Mouse (Mus musculus) gastrocnemius, adult 8-10 months (tissue): ENCODE results near the gene Clta. TPM values are rescaled to one million over a fixed set of nuclear protein-coding genes. Genes with fewer than 3 reads are reported as not detected.

Experiments used
- DNase-seq, 2 experiments: peaks; one replicate each; pipeline ENCODE4 v3.0.0; 2022; ENCODE audit warnings: low spot score in 2 of 2
- total RNA-seq, 4 experiments: library from RNA; stranded (reverse); gene quantifications; 2 replicates each; pipeline ENCODE4 v1.2.4; 2022

The Clta gene
- total RNA-seq, 4 experiments from 2014 or later = 41.3 to 51.1 (median 46.3) TPM

DNA sequence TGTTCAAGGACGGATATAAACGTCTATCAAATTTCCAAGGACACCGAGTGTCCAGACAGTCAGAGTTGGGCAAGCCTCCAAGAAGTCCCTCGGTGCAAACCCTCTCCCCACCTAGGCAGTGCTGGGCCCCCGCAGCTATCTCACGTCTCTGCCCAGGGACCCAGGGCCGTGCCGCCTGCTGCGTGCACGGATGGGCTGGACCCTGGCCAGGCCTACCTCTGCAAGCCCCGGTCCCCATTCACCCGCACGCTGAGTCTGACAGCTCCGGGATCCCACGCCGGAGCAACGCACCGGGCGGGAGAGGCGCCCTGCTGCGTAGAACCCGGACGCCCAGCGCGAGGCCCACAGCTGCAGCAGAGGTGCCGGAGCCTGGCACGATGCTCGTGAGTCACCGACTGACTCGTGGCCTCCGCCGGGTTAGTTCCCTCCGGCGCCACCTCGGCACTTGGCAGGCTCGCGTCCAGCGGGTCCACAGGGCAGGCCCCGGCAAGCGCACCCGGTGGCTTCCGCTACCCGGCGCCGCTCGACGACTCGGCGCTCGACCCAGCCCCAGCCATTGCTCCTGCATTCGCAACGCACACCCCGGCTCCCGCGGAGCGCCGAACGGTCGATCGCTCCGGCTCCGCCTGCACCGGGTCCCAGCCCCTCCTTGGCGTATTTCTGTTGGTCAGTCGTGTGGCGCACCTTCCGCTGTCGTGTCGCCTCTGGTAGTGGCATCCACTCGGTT, 68.1 kb downstream of the Clta start:
- peak; percentile 84 to 89 for DNase-seq

DNA sequence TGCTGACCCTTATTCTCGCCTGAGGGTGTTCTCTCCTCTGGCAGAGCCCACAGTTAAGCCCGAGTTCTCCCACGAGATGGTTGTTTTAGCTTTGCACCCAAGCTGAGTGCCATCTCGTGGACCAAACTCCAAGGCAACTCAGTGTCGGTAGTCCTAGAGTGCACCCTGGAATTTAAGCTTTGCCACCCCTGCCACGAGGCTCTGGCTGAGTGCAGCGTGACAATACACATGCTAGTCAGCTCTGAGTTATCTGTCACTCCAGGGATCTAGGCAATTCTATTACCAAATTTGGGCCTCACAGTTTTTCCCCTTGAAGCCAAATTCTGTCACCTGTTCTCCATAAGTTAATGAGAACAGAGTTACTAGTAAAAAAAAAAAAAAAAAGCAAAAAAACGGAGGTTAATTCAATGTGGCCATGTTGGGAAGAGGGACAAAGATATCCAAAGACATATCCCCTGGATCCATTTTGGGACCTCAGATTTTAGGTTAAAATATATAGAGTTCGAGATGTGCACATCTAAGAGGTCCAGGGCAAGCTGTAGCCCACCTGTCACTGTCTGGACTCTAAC, 68.7 kb downstream of the Clta start:
- no peak for DNase-seq

DNA sequence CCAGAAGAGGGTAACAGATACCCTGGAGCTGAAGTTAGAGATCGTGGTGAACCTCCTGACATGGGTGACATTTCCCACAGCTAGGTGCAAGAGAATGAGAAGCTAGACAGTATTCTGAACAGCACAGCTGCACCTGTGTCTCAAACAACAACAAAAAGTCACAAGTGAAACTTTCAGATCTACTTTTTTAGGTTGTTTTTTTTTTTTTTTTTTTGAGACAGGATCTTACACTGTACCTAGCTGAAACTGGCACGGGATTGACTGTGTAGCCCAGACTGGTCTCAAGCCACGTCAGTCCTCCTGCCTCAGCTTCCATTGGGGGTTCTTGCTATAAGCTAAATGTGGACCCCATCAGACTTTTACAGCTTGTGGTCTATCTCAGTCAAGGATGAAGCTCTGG, 69.5 kb downstream of the Clta start:
- DNase-seq = no peak

DNA sequence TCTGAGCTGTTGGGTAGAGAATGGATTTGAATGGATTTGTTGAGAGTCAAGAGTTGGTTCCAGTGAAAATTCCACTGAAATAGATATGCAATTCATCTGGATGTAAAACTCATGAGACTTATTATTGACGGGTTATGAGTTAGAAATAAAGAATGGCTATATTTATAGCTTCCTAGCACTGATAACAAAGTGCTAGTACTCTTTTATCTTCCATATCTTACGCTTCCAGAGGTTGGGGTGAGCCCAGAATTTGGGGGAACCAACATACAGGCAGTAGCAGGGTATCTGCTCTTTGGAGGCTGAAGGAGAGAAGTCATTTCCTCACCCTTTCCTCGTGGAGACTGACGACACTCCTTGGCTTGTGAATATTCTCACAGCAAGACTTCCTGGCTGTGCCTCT, 70.2 kb downstream of the Clta start:
- DNase-seq = no peak

DNA sequence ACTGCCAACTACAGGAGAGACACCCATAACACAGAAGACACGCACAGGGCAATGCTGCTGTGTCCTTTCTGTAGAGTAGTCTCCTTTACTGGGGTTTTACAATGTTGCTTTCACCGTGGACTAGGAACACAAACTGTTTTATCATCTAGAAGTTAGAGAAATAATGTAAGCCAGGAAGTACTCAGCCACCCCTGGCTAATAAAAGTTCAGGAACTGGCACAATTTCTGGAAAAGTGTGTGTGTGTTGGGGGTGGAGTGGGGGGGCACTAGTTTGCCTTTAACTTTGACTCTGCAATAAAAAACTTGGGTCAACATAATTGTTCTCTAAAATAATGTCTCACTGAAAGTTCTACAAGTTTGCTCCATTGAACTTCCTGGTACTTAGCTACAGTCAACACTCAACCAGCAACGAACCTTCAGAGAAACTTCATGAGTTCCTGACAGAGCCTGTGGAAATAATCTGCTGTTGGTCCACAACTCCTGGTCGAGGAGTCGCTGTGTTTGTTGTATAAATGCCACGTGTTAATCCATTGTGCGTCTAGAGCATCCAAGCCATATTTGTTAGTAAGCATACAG, 74.2 kb downstream of the Clta start:
- DNase-seq = no peak

Other genes with a start within 250 kb of the Clta start
- gene Olfr159, start 233.4 kb upstream of the Clta start, total RNA-seq = not detected
- not detected for gene Olfr156, start 180.6 kb upstream of the Clta start, total RNA-seq
- gene Olfr157, start 164.3 kb upstream of the Clta start, total RNA-seq = not detected
- gene Olfr155, start 152.9 kb upstream of the Clta start, total RNA-seq = not detected
- 1 to 10 TPM; 1.4 to 2.4 (median 2.0) TPM for gene Reck, start 128.9 kb upstream of the Clta start, total RNA-seq
- 1 to 10 TPM in 2 of 4 experiments, under 1 TPM in 2; 0.58 to 1.8 (median 1.1) TPM for gene Glipr2, start 47.1 kb upstream of the Clta start, total RNA-seq
- gene Ccin, start 21.0 kb upstream of the Clta start, total RNA-seq = not detected
- 10 to 100 TPM; 10.4 to 15.0 (median 11.0) TPM for gene Gne, start 79.7 kb downstream of the Clta start, total RNA-seq
- gene Rnf38, start 229.3 kb downstream of the Clta start, total RNA-seq = 10 to 100 TPM; 10.5 to 12.9 (median 11.5) TPM